Mouse (Mus musculus) myocyte (in vitro differentiated cells): ENCODE data around the gene Spata5.

Source experiments
- E2F4 ChIP-seq: IDR thresholded peaks from one replicate; pipeline ENCODE4 v1.6.1; 2011; ENCODE audit warnings: mild to moderate bottlenecking, control low read depth, moderate library complexity; ENCODE audit not compliant: insufficient read depth
- MAX ChIP-seq: IDR thresholded peaks from one replicate; pipeline ENCODE4 v1.6.1; 2011; ENCODE audit warnings: low read depth, mild to moderate bottlenecking, control low read depth
- MYOD1 ChIP-seq, 3 experiments: IDR thresholded peaks; one replicate each; pipeline ENCODE4 v1.6.1; 2011; ENCODE audit warnings: control low read depth in 2 of 3, low read depth in 2 of 3, mild to moderate bottlenecking in 2 of 3, moderate library complexity in 1 of 3; ENCODE audit not compliant: insufficient read length in 2 of 3, control insufficient read depth in 1 of 3
- MYOG ChIP-seq, 3 experiments: IDR thresholded peaks; one replicate each; pipeline ENCODE4 v1.6.1; 2011; ENCODE audit warnings: control low read depth in 2 of 3, low read depth in 2 of 3, mild to moderate bottlenecking in 2 of 3; ENCODE audit not compliant: insufficient read length in 2 of 3, control insufficient read depth in 1 of 3, insufficient read depth in 1 of 3
- POLR2A ChIP-seq: IDR thresholded peaks from one replicate; pipeline ENCODE4 v1.6.1; 2011; ENCODE audit warnings: low read depth, mild to moderate bottlenecking, control low read depth, moderate library complexity; ENCODE audit not compliant: insufficient read length
- POLR2AphosphoS2 ChIP-seq: IDR thresholded peaks from one replicate; pipeline ENCODE4 v1.6.1; 2011; ENCODE audit warnings: low read depth, control low read depth; ENCODE audit not compliant: insufficient read length
- TCF12 ChIP-seq: IDR thresholded peaks from one replicate; pipeline ENCODE4 v1.6.1; 2011; ENCODE audit warnings: mild to moderate bottlenecking, control low read depth; ENCODE audit not compliant: poor library complexity, insufficient read depth, severe bottlenecking

GRCm38 (mm10) chr3:37420641-37421040 is 945 bp downstream of the Spata5 start:
- TF ChIP-seq POLR2A (no peak), POLR2AphosphoS2 (no peak), E2F4 (no peak), MYOD1 (IDR thresholded peaks at IDR 0.05; ENCODE audit: control insufficient read depth in 1 of 3, insufficient read length in 2 of 3, low read depth in 2 of 3) (no peak), TCF12 (no peak), MYOG (IDR thresholded peaks at IDR 0.05; ENCODE audit: control insufficient read depth in 1 of 3, insufficient read depth in 1 of 3, insufficient read length in 2 of 3, low read depth in 2 of 3) (no peak), MAX (no peak)
